Mouse (Mus musculus): ENCODE results near the gene Yod1.

- TF ChIP-seq CTCF (IDR thresholded peaks at IDR 0.05; ENCODE audit: borderline replicate concordance, control insufficient read depth, extremely low read depth, insufficient read depth, low read length, poor library complexity) (no peak), POLR2A (IDR thresholded peaks at IDR 0.05; ENCODE audit: control insufficient read depth, extremely low read depth, insufficient read depth, low read length, poor library complexity) (no peak)
These were observed 7.1 kb downstream of the Yod1 start for GRCm38 (mm10) chr1:130724206-130724605.

Data from thymus, adult 2 months (tissue).